Mouse (Mus musculus) natural killer cell, adult 2 months (primary cell): ENCODE measurements around the gene Tdp1.

Source experiments
- DNase-seq, 2 experiments: peaks; one replicate each; pipeline ENCODE4 v3.0.0; 2022; ENCODE audit warnings: low spot score in 2 of 2

The Tdp1 gene

GRCm38 (mm10) chr12:99884269-99885261 is at the start of gene Tdp1, which contains the start of gene Efcab11:
Gene Tdp1, plus strand, starts transcription at chr12:99884517.
Gene Efcab11, minus strand, starts transcription at chr12:99884439.
- DNase-seq, result peak; percentile 91 to 94

GRCm38 (mm10) chr12:99836404-99837131 is 47.7 kb upstream of the Tdp1 start:
- peak in 1 of 2 experiments; percentile 22 for DNase-seq

GRCm38 (mm10) chr12:99837528-99837927 is 46.8 kb upstream of the Tdp1 start:
- peak in 1 of 2 experiments; percentile 35 for DNase-seq

- no peak for DNase-seq
These were observed 46.2 kb upstream of the Tdp1 start for GRCm38 (mm10) chr12:99838109-99838508.

- DNase-seq, result peak in 1 of 2 experiments; percentile 19
These were observed 45.6 kb upstream of the Tdp1 start for GRCm38 (mm10) chr12:99838703-99839102.

- DNase-seq, result no peak
These were observed 39.4 kb upstream of the Tdp1 start for GRCm38 (mm10) chr12:99844951-99845350.

- DNase-seq, result no peak
These were observed 34.3 kb upstream of the Tdp1 start for GRCm38 (mm10) chr12:99849996-99850395.

GRCm38 (mm10) chr12:99853323-99854258 is 30.7 kb upstream of the Tdp1 start:
- DNase-seq, result no peak

- no peak for DNase-seq
These were observed 28.3 kb upstream of the Tdp1 start for GRCm38 (mm10) chr12:99856011-99856410.

- no peak for DNase-seq
These were observed 25.7 kb upstream of the Tdp1 start for GRCm38 (mm10) chr12:99858664-99859063.

- no peak for DNase-seq
These were observed 24.8 kb upstream of the Tdp1 start for GRCm38 (mm10) chr12:99859391-99860100.

GRCm38 (mm10) chr12:99860981-99861380 is 23.3 kb upstream of the Tdp1 start:
- no peak for DNase-seq

GRCm38 (mm10) chr12:99864613-99865012 is 19.7 kb upstream of the Tdp1 start:
- DNase-seq, result no peak

- DNase-seq, result no peak
These were observed 15.5 kb upstream of the Tdp1 start for GRCm38 (mm10) chr12:99868821-99869220.

GRCm38 (mm10) chr12:99873443-99873842 is 10.9 kb upstream of the Tdp1 start:
- DNase-seq, result no peak

- no peak for DNase-seq
These were observed 9.7 kb upstream of the Tdp1 start for GRCm38 (mm10) chr12:99874609-99875008.

GRCm38 (mm10) chr12:99883000-99883712 is 1.2 kb upstream of the Tdp1 start:
- peak; percentile 81 to 87 for DNase-seq

GRCm38 (mm10) chr12:99883713-99884105 is 608 bp upstream of the Tdp1 start:
- no peak for DNase-seq

- DNase-seq, result no peak
These were observed 1.1 kb downstream of the Tdp1 start for GRCm38 (mm10) chr12:99885282-99885901.

GRCm38 (mm10) chr12:99897846-99898245 is 13.5 kb downstream of the Tdp1 start:
- DNase-seq, result no peak
